Mouse (Mus musculus): ENCODE results near the gene Vkorc1l1. TPM values are rescaled to one million over a fixed set of nuclear protein-coding genes. Genes with fewer than 3 reads are reported as not detected.

Gene Vkorc1l1
- 26.2 and 31.5 TPM in 2 replicates for polyA plus RNA-seq (2014; fragmentation: Nextera tagmentation; extraction: Ambion mirVana)

DNA sequence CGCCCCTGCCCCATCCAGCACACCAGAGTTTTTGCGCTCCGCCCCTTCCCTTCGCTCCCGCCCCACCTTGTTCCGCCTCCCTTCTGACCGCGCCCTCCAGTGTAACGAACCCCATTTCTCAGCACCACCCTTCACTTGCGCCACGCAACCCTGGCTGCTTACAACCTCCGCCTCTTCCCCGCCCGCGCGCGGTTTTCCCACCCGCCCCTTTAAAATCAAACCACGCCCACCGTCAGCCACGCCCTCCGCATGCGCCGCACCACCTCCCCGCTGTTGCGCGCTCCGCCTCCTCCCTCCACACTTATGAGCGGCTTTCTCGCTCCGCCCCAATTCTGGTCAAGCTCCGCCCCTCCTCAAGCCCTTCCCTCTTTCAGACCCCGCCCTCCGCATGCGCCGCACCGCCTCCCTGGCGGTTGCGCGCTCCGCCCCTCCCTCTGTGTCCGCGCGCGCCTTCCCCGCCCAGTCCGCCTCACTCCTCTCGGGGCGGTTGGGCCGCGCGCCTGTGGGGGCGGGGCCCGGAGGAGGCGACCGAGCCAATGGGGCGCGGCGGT is at the start of gene Vkorc1l1:
Vkorc1l1 (plus strand) TSS at position 476 of the 551 bp plus-strand sequence.
- no peaks in the 10 kb centered on the region for H3K9me3 ChIP-seq (ENCODE audit: control insufficient read depth, low read length)
- H3K9ac ChIP-seq (replicated peaks; ENCODE audit: low read depth, low read length), result peak within 1 kb of the TSS; percentile 76
- no peaks in the 10 kb centered on the region for H3K27me3 ChIP-seq (ENCODE audit: control insufficient read depth, insufficient read depth, low read length)
- WGBS, result 1% methylated on average over 42 of the region's 59 CpGs
- ATAC-seq (ENCODE audit: low read depth), result peak; percentile 95
- 0 out of 2 replicates have a peak, but pooled peaks cover 3% of the 10 kb centered on the region for H3K36me3 ChIP-seq (ENCODE audit: control insufficient read depth, insufficient read depth, low read length)
- peaks cover 5% of the 10 kb centered on the region; the same call in 1 of the 2 replicates for H3K4me1 ChIP-seq (ENCODE audit: control insufficient read depth, insufficient read depth, low read length)
- peak within 1 kb of the TSS; percentile 60 for H3K27ac ChIP-seq (ENCODE audit: low read depth, low read length)
- peak within 1 kb of the TSS; percentile 69 for H3K4me3 ChIP-seq (ENCODE audit: low read depth, low read length)
- peak within 1 kb of the TSS; percentile 80 for H3K4me2 ChIP-seq (ENCODE audit: low read depth, low read length)

DNA sequence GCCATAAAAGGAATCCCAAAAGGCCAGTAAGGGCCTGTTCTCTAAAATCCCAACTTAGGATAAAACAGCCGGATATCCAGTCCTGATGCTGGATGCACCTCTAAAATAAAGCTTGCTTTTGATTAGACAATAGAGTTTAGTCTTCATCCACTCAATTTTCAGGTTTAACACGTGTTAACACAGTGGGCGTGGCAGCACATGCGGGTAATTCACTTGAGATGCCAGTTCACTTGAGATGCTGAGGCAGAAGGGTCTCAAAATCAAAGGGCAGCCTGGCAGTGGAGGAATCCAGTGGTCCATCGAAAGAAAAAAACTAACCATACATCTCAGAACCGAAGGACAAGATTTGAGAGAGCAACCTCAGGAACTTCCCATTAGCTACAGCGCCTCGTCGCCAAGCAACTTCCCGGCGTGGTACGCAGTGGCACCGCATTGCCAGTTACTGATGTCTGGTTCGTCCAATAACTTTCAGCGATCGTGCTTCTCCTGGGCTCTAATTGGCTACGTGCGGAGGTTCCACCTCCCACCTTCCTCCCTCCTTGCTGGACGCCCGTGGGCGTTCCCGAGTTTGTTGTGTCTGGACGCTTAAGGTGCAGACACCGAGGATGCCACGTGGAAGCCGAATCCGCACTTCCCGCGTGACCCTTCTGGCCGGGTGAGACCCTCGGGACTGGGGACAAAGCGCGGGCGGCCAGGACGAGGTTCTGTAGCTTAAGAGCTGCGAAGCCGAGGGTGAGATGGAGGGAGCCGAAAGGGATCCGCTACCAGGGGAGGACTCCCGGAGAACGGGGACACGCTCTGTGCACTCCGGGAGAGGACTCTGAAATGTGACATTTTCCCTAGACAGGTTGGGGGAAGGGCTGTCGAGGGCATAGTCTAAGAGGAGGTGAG is 46.3 kb upstream of the Vkorc1l1 start, which contains the start of gene Zbed5:
Zbed5 (plus strand) TSS at position 526 of the 891 bp plus-strand sequence.
- Histone ChIP-seq H3K9me3 (ENCODE audit: control insufficient read depth, low read length) (no peaks in the 10 kb centered on the region), H3K36me3 (ENCODE audit: control insufficient read depth, insufficient read depth, low read length) (no peaks in the 10 kb centered on the region), H3K4me3 (ENCODE audit: low read depth, low read length) (peak within 1 kb of the TSS; percentile 55), H3K27ac (ENCODE audit: low read depth, low read length) (no peak within 1 kb of the TSS), H3K27me3 (ENCODE audit: control insufficient read depth, insufficient read depth, low read length) (no peaks in the 10 kb centered on the region), H3K4me1 (ENCODE audit: control insufficient read depth, insufficient read depth, low read length) (peaks cover 3% of the 10 kb centered on the region; the same call in 1 of the 2 replicates), H3K4me2 (ENCODE audit: low read depth, low read length) (peak within 1 kb of the TSS; percentile 72), H3K9ac (replicated peaks; ENCODE audit: low read depth, low read length) (peak within 1 kb of the TSS; percentile 46)
- 2% methylated on average over 44 of the region's 44 CpGs for WGBS
- ATAC-seq (ENCODE audit: low read depth), result peak; percentile 99

DNA sequence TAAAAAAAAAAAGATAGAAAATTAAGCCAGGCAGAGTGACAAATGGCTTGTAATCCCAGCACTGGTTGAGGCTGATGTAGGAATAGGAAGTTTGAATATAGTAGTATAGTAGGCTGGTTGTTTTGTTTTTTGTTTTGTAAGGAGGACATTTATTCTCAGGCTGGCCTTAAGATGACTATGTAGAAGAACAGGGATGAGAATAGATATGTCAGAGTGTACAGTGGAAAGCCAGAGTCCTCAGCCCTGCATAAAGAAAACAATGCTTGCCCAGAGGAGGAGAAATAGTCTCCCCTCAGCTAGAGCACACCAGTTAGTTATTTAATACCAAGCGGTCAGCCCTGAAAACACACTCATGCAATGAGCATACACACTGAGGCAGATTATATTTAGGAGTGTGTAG is 43.3 kb upstream of the Vkorc1l1 start, which contains the start of gene Phkg1:
Phkg1 (minus strand) TSS at position 101 of the 400 bp plus-strand sequence.
- Histone ChIP-seq H3K27ac (ENCODE audit: low read depth, low read length) (no peak within 1 kb of the TSS), H3K4me2 (ENCODE audit: low read depth, low read length) (no peak within 1 kb of the TSS), H3K4me3 (ENCODE audit: low read depth, low read length) (no peak within 1 kb of the TSS), H3K9me3 (ENCODE audit: control insufficient read depth, low read length) (no peaks in the 10 kb centered on the region), H3K9ac (replicated peaks; ENCODE audit: low read depth, low read length) (no peak within 1 kb of the TSS), H3K27me3 (ENCODE audit: control insufficient read depth, insufficient read depth, low read length) (no peaks in the 10 kb centered on the region), H3K4me1 (ENCODE audit: control insufficient read depth, insufficient read depth, low read length) (peaks cover 3% of the 10 kb centered on the region; the same call in 1 of the 2 replicates), H3K36me3 (ENCODE audit: control insufficient read depth, insufficient read depth, low read length) (peaks cover 7% of the 10 kb centered on the region; the same call in 1 of the 2 replicates)
- ATAC-seq (ENCODE audit: low read depth), result no peak
- 100% methylated on average over 1 of the region's 1 CpGs for WGBS

DNA sequence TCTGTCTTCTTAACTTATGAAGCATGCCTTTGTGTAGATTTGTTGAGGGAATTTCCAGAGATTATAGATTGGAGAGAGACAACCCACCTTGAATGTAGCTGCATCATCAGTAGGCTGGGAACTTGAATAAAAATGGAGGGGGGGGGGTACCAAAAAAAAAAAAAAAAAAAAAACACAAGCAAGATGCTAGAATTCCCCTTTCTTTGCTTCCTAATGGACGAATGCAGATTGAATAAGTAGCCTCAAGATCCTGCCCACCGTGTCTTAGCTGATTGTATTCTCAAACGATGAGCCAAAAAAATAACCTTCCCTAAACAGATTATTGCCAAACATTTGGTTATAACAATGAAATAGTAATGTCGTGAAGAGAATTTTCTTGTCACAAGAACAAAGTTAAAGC is 34.0 kb upstream of the Vkorc1l1 start:
- Histone ChIP-seq H3K36me3 (ENCODE audit: control insufficient read depth, insufficient read depth, low read length) (0 out of 2 replicates have a peak, but pooled peaks cover 4% of the 10 kb centered on the region), H3K27ac (ENCODE audit: low read depth, low read length) (peak overlapping the region; percentile 98), H3K4me3 (ENCODE audit: low read depth, low read length) (peak overlapping the region; percentile 65), H3K9me3 (ENCODE audit: control insufficient read depth, low read length) (no peaks in the 10 kb centered on the region), H3K9ac (replicated peaks; ENCODE audit: low read depth, low read length) (peak overlapping the region; percentile 92), H3K4me1 (ENCODE audit: control insufficient read depth, insufficient read depth, low read length) (no peaks in the 10 kb centered on the region), H3K4me2 (ENCODE audit: low read depth, low read length) (peak overlapping the region; percentile 75), H3K27me3 (ENCODE audit: control insufficient read depth, insufficient read depth, low read length) (no peaks in the 10 kb centered on the region)
- ATAC-seq (ENCODE audit: low read depth), result no peak
- 35% methylated on average over 4 of the region's 4 CpGs for WGBS

DNA sequence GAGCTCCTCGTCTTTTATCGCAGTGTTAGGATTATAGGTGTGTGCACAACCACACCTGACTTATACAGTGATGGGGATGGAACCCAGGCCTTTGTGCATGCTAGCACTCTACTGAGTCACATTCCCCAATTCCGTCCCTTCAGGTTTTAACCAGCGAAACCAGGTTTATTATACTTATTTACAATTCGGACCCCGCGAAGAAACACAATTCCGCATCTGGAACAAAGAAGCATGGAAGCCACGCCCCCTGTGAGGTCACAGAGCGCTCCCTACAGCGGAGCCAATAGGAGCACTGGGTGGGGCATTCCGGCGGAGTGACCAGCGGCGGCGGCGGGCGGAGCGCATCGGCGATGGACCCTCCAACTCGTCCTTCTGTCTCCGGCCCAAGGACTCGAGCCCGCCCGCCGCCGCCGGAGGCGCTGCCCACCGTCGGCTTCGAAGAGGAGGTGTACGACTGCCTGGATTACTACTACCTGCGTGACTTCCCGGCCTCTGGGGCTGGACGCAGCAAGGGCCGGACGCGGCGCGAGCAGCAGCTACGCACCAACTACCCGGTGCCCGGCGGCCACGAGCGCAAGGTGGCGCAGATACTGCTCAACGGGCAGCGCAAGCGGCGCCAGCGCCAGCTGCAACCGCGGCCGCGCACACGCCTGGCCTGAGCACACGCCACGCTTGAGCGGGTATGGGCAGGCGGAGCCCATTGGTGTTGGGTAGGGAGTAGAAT is 33.4 kb upstream of the Vkorc1l1 start, which contains the start of gene Nupr1l:
Nupr1l (plus strand) TSS at position 299 of the 724 bp plus-strand sequence.
- Histone ChIP-seq H3K4me3 (ENCODE audit: low read depth, low read length) (peak within 1 kb of the TSS; percentile 65), H3K9me3 (ENCODE audit: control insufficient read depth, low read length) (no peaks in the 10 kb centered on the region), H3K4me1 (ENCODE audit: control insufficient read depth, insufficient read depth, low read length) (no peaks in the 10 kb centered on the region), H3K9ac (replicated peaks; ENCODE audit: low read depth, low read length) (peak within 1 kb of the TSS; percentile 92), H3K27me3 (ENCODE audit: control insufficient read depth, insufficient read depth, low read length) (no peaks in the 10 kb centered on the region), H3K27ac (ENCODE audit: low read depth, low read length) (peak within 1 kb of the TSS; percentile 98), H3K36me3 (ENCODE audit: control insufficient read depth, insufficient read depth, low read length) (no peaks in the 10 kb centered on the region), H3K4me2 (ENCODE audit: low read depth, low read length) (peak within 1 kb of the TSS; percentile 75)
- ATAC-seq (ENCODE audit: low read depth), result peak; percentile 96
- WGBS, result 1% methylated on average over 61 of the region's 63 CpGs

DNA sequence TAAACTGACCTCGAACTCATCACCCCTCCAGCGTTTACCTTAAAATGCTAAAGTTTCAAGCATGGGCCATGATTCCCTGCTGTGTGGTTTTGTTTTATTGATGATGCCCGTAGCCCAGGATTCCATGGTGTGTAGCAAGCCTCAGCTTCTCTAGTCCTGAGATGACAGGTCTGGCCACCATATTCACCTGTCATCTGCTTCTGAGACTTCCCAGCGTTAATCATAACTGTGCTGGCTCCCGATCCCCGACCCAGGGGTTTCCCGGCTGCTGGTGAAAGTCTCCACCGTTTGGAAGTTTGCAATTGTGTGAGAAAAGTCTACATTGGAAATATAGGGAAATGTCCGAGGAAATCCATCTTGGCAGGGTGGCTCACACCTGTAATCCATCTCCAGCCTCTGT is 32.6 kb upstream of the Vkorc1l1 start:
- Histone ChIP-seq H3K4me2 (ENCODE audit: low read depth, low read length) (peak overlapping the region; percentile 75), H3K27me3 (ENCODE audit: control insufficient read depth, insufficient read depth, low read length) (no peaks in the 10 kb centered on the region), H3K9ac (replicated peaks; ENCODE audit: low read depth, low read length) (peak overlapping the region; percentile 92; the same call in 1 of the 2 replicates), H3K4me3 (ENCODE audit: low read depth, low read length) (peak overlapping the region; percentile 65), H3K4me1 (ENCODE audit: control insufficient read depth, insufficient read depth, low read length) (no peaks in the 10 kb centered on the region), H3K9me3 (ENCODE audit: control insufficient read depth, low read length) (no peaks in the 10 kb centered on the region), H3K36me3 (ENCODE audit: control insufficient read depth, insufficient read depth, low read length) (no peaks in the 10 kb centered on the region), H3K27ac (ENCODE audit: low read depth, low read length) (peak overlapping the region; percentile 98)
- ATAC-seq (ENCODE audit: low read depth), result no peak
- 65% methylated on average over 9 of the region's 9 CpGs for WGBS

DNA sequence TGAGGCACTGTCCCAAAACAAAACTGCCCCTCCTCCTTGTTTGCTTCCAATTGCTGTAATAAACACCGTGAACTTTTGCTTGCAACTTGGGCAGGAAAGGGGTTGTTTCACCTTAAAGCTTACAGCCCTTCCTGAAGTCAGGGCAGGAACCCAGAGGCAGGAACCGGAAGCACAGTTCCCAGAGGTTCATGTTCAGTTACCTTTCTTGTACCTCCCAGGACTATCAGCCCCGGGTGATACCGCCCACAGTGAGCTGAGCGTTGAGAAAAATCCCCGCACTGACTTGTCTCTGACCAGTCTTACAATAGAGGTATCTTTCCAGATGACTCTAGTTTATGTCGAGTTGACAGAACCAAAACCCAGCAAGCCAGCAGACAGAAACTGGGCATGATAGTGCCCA is 32.2 kb upstream of the Vkorc1l1 start:
- no peak for ATAC-seq (ENCODE audit: low read depth)
- H3K9ac ChIP-seq (replicated peaks; ENCODE audit: low read depth, low read length), result no peak overlapping the region
- 81% methylated on average over 7 of the region's 7 CpGs for WGBS
- no peak overlapping the region for H3K4me3 ChIP-seq (ENCODE audit: low read depth, low read length)
- H3K4me2 ChIP-seq (ENCODE audit: low read depth, low read length), result peak overlapping the region; percentile 75; the same call in 1 of the 2 replicates
- H3K4me1 ChIP-seq (ENCODE audit: control insufficient read depth, insufficient read depth, low read length), result no peaks in the 10 kb centered on the region
- no peaks in the 10 kb centered on the region for H3K27me3 ChIP-seq (ENCODE audit: control insufficient read depth, insufficient read depth, low read length)
- no peaks in the 10 kb centered on the region for H3K36me3 ChIP-seq (ENCODE audit: control insufficient read depth, insufficient read depth, low read length)
- H3K9me3 ChIP-seq (ENCODE audit: control insufficient read depth, low read length), result no peaks in the 10 kb centered on the region
- H3K27ac ChIP-seq (ENCODE audit: low read depth, low read length), result no peak overlapping the region

DNA sequence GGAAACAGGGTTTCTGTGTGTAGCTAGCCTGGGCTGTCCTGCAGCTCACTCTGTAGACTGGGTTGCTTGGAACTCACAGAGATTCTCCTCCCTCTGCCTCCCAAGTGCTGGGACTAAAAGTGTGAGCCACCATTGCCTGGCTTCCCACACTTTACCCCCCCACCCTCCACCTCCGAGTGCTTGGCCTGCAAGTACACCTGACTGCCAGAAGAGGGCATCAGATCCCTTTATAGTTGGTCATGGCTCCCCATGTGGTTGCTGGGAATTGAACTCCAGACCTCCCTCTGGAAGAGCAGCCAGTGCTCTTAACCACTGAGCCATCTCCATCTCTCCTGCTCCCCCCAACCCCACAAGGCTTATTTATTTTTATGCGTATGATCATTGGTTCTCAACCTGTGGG is 27.7 kb upstream of the Vkorc1l1 start:
- Histone ChIP-seq H3K4me3 (ENCODE audit: low read depth, low read length) (no peak overlapping the region), H3K9ac (replicated peaks; ENCODE audit: low read depth, low read length) (no peak overlapping the region), H3K27ac (ENCODE audit: low read depth, low read length) (no peak overlapping the region), H3K4me1 (ENCODE audit: control insufficient read depth, insufficient read depth, low read length) (no peaks in the 10 kb centered on the region), H3K27me3 (ENCODE audit: control insufficient read depth, insufficient read depth, low read length) (no peaks in the 10 kb centered on the region), H3K4me2 (ENCODE audit: low read depth, low read length) (no peak overlapping the region), H3K36me3 (ENCODE audit: control insufficient read depth, insufficient read depth, low read length) (no peaks in the 10 kb centered on the region), H3K9me3 (ENCODE audit: control insufficient read depth, low read length) (no peaks in the 10 kb centered on the region)
- 25% methylated on average over 2 of the region's 2 CpGs for WGBS
- ATAC-seq (ENCODE audit: low read depth), result no peak

All from neural tube, embryonic 14.5 days (tissue).